Mouse (Mus musculus) cortical plate, adult 2 months (tissue): ENCODE data around the gene Dyx1c1.

ENCODE experiments used
- CTCF ChIP-seq: fragments of 200-500 bp; IDR thresholded peaks from 2 replicates; pipeline ENCODE4 v1.5.1; 2011; ENCODE audit warnings: mild to moderate bottlenecking, control low read depth, low read length; ENCODE audit not compliant: insufficient read depth; ENCODE audit errors: extremely low read depth
- POLR2A ChIP-seq: fragments of 200-500 bp; IDR thresholded peaks from 2 replicates; pipeline ENCODE4 v1.6.1; 2011; ENCODE audit warnings: mild to moderate bottlenecking, low read length, control low read depth; ENCODE audit not compliant: insufficient read depth; ENCODE audit errors: extremely low read depth

GRCm38 (mm10) chr9:73012629-73013028, 54.0 kb downstream of the Dyx1c1 start:
- 0 out of 2 replicates have a peak, but pooled peaks have one; percentile 19 for TF ChIP-seq CTCF
- TF ChIP-seq POLR2A = no peak
